Mouse (Mus musculus) limb, embryonic 14.5 days (tissue): ENCODE measurements around the gene Gm17359. TPM values are rescaled to one million over a fixed set of nuclear protein-coding genes. Genes with fewer than 3 reads are reported as not detected.

Experiments
- ATAC-seq: fragments of 200-750 bp; cut with Nextera tagmentation; 2 replicates; pipeline ENCODE4 v1.8.0; 2017; ENCODE audit warnings: low read depth, moderate number of reproducible peaks, moderate TSS enrichment; ENCODE audit not compliant: low FRiP score
- DNase-seq: peaks from one replicate; pipeline ENCODE4 v3.0.0-alpha.2; 2015; ENCODE audit warnings: low spot score
- H3K27ac ChIP-seq: fragments of 300-500 bp; sonication (generic); replicated peaks from 2 replicates; pipeline ENCODE4 v1.5.1; 2014; ENCODE audit warnings: low read depth, mild to moderate bottlenecking, low read length, moderate library complexity, mixed read lengths
- H3K27me3 ChIP-seq: fragments of 300-500 bp; sonication (generic); 2 replicates; pipeline ENCODE4 v1.6.1; 2014; ENCODE audit warnings: low read length, mixed read lengths; ENCODE audit not compliant: control insufficient read depth, insufficient read depth
- H3K36me3 ChIP-seq: fragments of 300-500 bp; sonication (generic); 2 replicates; pipeline ENCODE4 v1.6.1; 2014; ENCODE audit warnings: mild to moderate bottlenecking, low read length, moderate library complexity, mixed read lengths; ENCODE audit not compliant: control insufficient read depth, insufficient read depth
- H3K4me1 ChIP-seq: fragments of 300-500 bp; sonication (generic); 2 replicates; pipeline ENCODE4 v1.6.1; 2014; ENCODE audit warnings: antibody characterized with exemption, low read length, mixed read lengths; ENCODE audit not compliant: control insufficient read depth, insufficient read depth
- H3K4me2 ChIP-seq: fragments of 300-500 bp; sonication (generic); replicated peaks from 2 replicates; pipeline ENCODE4 v1.6.1; 2014; ENCODE audit warnings: low read depth, mild to moderate bottlenecking, low read length, moderate library complexity; ENCODE audit not compliant: severe bottlenecking
- H3K4me3 ChIP-seq: fragments of 300-500 bp; sonication (generic); replicated peaks from 2 replicates; pipeline ENCODE4 v1.5.1; 2014; ENCODE audit warnings: low read length
- H3K9ac ChIP-seq: fragments of 300-500 bp; sonication (generic); 2 replicates; pipeline ENCODE4 v1.6.1; 2014; ENCODE audit warnings: mild to moderate bottlenecking, low read depth, low read length, moderate library complexity; ENCODE audit not compliant: severe bottlenecking
- H3K9me3 ChIP-seq: fragments of 300-500 bp; sonication (generic); 2 replicates; pipeline ENCODE4 v1.6.1; 2016; ENCODE audit warnings: low read length; ENCODE audit not compliant: control insufficient read depth
- POLR2A ChIP-seq: fragments of 200-500 bp; IDR thresholded peaks from 2 replicates; pipeline ENCODE4 v1.8.0; 2012; ENCODE audit warnings: inconsistent platforms, mild to moderate bottlenecking, moderate library complexity, borderline replicate concordance; ENCODE audit not compliant: insufficient read depth, insufficient read length; ENCODE audit errors: extremely low read depth
- WGBS: fragments of 180-500 bp; shearing (Covaris S2); extraction: QIAGEN DNeasy Blood & Tissue Kit; methylation state at CpG from one replicate; pipeline ENCODE4 v1.1.7; 2014; 5-methylcytosine and 5-hydroxymethylcytosine counted together
- polyA plus RNA-seq, 2 experiments: library from polyadenylated mRNA; depleted of rRNA in 1 of 2; stranded (reverse) in 1 of 2; unstranded in 1 of 2; fragments of >200 nt; fragmentation: Nextera tagmentation in 1 of 2; extraction: Ambion mirVana in 1 of 2; gene quantifications; 2 replicates each; pipeline versions ENCODE4 v1.2.1 to v1.2.3; 2012 to 2014

The Gm17359 gene
- polyA plus RNA-seq, 2 experiments = not detected

DNA sequence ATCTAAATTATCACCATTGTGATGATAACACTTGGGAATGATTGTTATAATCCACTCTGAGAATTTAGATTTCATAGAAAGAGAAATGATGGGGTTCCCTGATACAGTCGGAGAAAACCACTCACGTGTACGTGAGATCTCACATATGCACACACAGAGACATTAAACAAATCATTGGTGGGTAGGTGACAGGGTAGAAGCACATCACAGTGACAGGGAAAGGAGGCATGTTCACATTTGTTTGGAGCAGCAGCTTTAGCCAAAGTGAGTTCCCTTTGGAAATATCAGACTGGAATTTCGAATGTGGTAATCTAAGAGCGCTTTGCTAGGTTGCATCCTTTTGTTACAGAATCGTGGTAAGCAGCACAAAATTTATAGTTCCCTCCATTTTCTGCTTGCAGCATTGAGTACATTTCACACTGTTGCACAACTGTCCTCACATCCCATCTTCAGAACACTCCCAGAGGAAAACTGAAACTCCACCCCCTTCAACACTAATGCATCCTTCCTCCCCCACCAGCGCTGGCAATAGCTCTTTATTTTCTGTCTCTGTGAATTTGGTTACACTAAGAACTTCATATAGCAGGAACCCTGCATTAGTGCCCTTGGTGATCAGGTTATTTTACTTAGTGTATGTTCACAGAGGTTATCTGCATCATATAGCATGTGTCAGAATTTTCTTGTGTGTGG, 35.2 kb downstream of the Gm17359 start:
- WGBS = 83% methylated on average over 7 of the region's 7 CpGs

DNA sequence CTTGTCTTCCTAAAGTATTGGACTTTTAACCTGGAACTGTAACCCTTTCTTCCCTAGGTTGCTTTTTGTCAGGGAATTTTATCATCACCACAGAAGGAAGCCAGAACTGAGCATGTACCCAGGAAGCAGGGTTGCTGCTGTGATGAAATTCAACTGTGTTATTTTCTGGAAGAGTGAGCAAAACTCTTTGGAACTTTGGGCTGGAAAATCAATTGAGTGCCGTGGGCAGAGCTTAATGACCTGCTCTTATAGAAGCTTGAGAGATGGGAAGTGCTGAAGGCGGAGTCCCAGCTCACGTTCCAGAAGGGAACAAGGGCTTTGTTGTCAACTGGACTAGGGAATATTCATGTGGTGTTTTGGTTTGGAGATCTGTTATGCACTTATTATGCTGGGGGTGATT, 37.5 kb downstream of the Gm17359 start:
- ATAC-seq = no peak
- H3K4me3 ChIP-seq = no peak overlapping the region
- no peaks in the 10 kb centered on the region for H3K27me3 ChIP-seq
- no peak overlapping the region for H3K27ac ChIP-seq
- H3K4me1 ChIP-seq = no peaks in the 10 kb centered on the region
- no peak for DNase-seq
- no peak for TF ChIP-seq POLR2A
- WGBS = 59% methylated on average over 3 of the region's 3 CpGs
- no peak overlapping the region for H3K4me2 ChIP-seq
- H3K9me3 ChIP-seq = no peaks in the 10 kb centered on the region
- H3K9ac ChIP-seq = no peak overlapping the region
- H3K36me3 ChIP-seq = no peaks in the 10 kb centered on the region

More for the DNA sequence above, 35.2 kb downstream of the Gm17359 start:
- no peak for ATAC-seq
- no peak for DNase-seq
- H3K4me3 ChIP-seq = no peak overlapping the region
- no peak overlapping the region for H3K27ac ChIP-seq
- no peaks in the 10 kb centered on the region for H3K36me3 ChIP-seq
- H3K9ac ChIP-seq = no peak overlapping the region
- no peak overlapping the region for H3K4me2 ChIP-seq
- H3K4me1 ChIP-seq = no peaks in the 10 kb centered on the region
- no peaks in the 10 kb centered on the region for H3K9me3 ChIP-seq
- no peaks in the 10 kb centered on the region for H3K27me3 ChIP-seq
- TF ChIP-seq POLR2A = no peak

DNA sequence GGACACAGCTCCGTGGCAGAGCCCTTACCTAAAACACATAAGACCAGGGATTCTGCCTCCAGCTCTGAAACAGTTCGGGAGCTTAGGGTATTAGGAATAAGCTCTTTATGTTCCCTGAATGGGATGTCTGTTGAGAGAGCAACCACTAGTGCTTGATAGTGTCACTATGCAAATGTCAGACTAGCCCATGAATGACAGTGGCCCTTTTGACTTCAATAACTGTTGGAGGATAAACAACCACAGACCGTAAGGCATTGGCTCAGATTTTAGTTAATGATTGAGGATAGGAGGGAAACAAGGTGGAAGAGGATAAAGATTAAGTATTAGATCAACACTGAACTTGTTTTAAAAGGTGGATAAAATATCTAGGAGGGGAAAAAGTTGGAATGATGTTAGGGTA, 41.6 kb downstream of the Gm17359 start:
- no peak for DNase-seq
- H3K27me3 ChIP-seq = no peaks in the 10 kb centered on the region
- no peak for ATAC-seq
- TF ChIP-seq POLR2A = no peak
- H3K4me1 ChIP-seq = no peaks in the 10 kb centered on the region
- WGBS = 55% methylated on average over 3 of the region's 3 CpGs
- no peak overlapping the region for H3K9ac ChIP-seq
- H3K27ac ChIP-seq = no peak overlapping the region
- H3K4me2 ChIP-seq = no peak overlapping the region
- H3K36me3 ChIP-seq = no peaks in the 10 kb centered on the region
- no peak overlapping the region for H3K4me3 ChIP-seq
- H3K9me3 ChIP-seq = no peaks in the 10 kb centered on the region

DNA sequence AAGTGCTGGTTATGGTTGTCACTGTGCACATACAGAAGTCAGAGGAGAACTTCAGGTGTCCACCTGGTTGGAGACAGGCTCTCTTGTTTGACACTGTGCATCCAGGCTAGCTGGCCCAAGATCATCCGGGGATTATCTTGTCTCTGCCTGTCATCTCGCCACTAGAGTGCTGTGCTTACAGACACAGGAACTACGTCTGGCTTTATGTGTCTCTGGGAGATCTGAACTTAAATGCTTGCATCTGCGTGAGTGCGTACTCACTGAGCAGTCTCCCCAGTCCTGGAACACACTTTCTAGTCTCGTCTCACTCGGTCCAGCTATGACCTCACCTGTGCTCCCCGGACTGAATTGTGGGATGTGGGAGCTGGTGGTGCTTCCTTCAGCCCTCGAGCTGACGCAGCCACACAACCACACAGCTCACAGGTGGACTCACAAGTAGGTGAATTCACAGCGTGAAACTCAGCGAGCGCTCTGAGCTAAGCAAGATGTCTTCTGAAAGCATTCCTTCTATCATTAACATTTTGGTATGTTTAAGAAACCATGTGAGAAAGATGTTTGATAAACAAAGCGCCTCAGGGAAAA, 42.9 kb downstream of the Gm17359 start:
- H3K36me3 ChIP-seq = no peaks in the 10 kb centered on the region
- H3K4me3 ChIP-seq = no peak overlapping the region
- H3K9me3 ChIP-seq = no peaks in the 10 kb centered on the region
- no peak for TF ChIP-seq POLR2A
- no peak overlapping the region for H3K27ac ChIP-seq
- WGBS = 80% methylated on average over 14 of the region's 14 CpGs
- no peaks in the 10 kb centered on the region for H3K27me3 ChIP-seq
- DNase-seq (no peak), ATAC-seq (no peak)
- no peaks in the 10 kb centered on the region for H3K4me1 ChIP-seq
- no peak overlapping the region for H3K9ac ChIP-seq
- H3K4me2 ChIP-seq = no peak overlapping the region

DNA sequence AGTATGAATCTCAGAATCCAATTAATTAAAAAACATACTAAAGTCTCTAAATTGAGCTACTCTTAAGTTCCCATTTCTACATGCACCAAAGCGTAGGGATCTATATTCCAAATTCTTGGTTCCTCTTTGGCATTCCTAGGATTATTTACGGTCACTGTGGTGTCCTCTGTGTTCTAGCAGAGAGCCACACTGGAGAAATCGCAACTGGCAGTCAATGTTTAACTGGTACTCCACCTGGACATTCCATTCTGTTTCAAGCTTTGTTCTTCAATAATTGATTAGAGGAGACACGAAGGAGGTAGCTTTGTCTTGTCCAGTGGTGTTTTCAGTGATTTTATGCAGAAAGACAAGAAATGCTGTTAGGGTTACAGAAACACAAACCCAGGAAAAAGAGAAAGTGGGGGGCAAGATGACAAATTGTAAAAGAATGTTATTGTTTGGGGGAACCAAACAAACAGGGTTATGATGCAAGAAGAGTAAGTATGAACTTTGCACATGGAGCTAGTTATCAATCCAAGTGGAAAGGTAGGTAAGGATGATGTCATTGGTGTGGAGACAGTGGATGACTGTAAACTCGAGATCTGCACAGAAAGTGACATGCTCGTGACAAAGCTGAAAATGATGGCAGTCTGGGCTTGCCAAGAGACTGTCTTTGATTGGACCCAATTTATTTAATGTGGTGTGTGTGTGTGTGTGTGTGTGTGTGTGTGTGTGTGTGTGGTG, 43.6 kb downstream of the Gm17359 start:
- Histone ChIP-seq H3K9me3 (no peaks in the 10 kb centered on the region), H3K4me2 (no peak overlapping the region), H3K27me3 (no peaks in the 10 kb centered on the region), H3K4me3 (no peak overlapping the region), H3K4me1 (no peaks in the 10 kb centered on the region), H3K36me3 (no peaks in the 10 kb centered on the region), H3K9ac (no peak overlapping the region), H3K27ac (no peak overlapping the region)
- ATAC-seq = no peak
- DNase-seq = no peak
- TF ChIP-seq POLR2A = no peak
- 75% methylated on average over 6 of the region's 6 CpGs for WGBS
